Mouse (Mus musculus): ENCODE data around the gene Slc29a2. TPM values are rescaled to one million over a fixed set of nuclear protein-coding genes. Genes with fewer than 3 reads are reported as not detected.

The Slc29a2 gene
- polyA plus RNA-seq, 1 experiment = not detected

DNA sequence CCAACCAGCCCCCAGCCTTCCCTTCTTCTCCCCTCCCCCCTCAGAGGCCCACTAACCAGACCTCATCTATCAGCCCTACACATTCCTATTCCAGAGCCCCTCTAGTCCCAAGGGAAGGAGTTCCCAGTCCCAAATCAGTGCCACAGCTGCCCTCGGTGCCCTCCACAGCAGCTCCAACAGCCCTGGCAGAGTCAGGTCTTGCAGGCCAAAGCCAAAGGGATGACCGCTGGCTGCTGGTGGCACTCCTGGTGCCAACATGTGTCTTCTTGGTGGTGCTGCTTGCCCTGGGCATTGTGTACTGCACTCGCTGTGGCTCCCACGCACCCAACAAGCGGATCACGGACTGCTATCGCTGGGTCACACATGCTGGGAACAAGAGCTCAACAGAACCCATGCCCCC is 46.3 kb downstream of the Slc29a2 start:
- WGBS = 88% methylated on average over 7 of the region's 7 CpGs
- TF ChIP-seq CTCF (IDR thresholded peaks at IDR 0.05; ENCODE audit: insufficient read depth, low read depth, low read length) (no peak), POLR2A (IDR thresholded peaks at IDR 0.05; ENCODE audit: insufficient read depth, low read depth, low read length) (no peak)
- peaks cover 39% of the 10 kb centered on the region for H3K4me1 ChIP-seq (ENCODE audit: control insufficient read depth, insufficient read depth, low read length)
- H3K4me3 ChIP-seq (ENCODE audit: insufficient read depth, low read depth, low read length) = no peak overlapping the region
- no peak overlapping the region for H3K27ac ChIP-seq (ENCODE audit: insufficient read depth, low read depth, low read length)

DNA sequence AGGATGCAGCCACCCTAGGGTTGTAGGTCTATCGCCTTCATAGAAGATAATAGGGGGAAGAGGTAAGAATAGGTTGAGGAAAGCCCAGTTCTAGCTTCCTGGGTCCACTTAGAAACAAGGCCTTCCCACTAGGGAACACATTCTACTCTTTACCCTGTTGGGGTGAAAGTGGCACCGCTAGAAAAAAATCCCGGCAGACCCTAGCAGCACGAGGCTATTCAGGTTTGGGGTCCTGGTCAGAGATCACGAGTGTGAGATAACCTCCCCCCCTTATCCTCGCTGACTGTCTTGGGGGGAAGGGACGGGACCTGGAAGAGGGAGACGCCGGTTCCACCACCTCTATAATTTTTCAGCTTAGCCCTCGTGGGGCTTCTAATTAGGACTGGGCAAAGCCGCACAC is 47.4 kb downstream of the Slc29a2 start:
- H3K27ac ChIP-seq (ENCODE audit: insufficient read depth, low read depth, low read length) = no peak overlapping the region
- WGBS = 30% methylated on average over 11 of the region's 11 CpGs
- H3K4me3 ChIP-seq (ENCODE audit: insufficient read depth, low read depth, low read length) = peak overlapping the region; percentile 49
- H3K4me1 ChIP-seq (ENCODE audit: control insufficient read depth, insufficient read depth, low read length) = peaks cover 39% of the 10 kb centered on the region
- TF ChIP-seq POLR2A (IDR thresholded peaks at IDR 0.05; ENCODE audit: insufficient read depth, low read depth, low read length) = no peak
- TF ChIP-seq CTCF (IDR thresholded peaks at IDR 0.05; ENCODE audit: insufficient read depth, low read depth, low read length) = no peak

GRCm38 (mm10) chr19:5071545-5072369 is 48.1 kb downstream of the Slc29a2 start:
- H3K27ac ChIP-seq (ENCODE audit: insufficient read depth, low read depth, low read length) = peak overlapping the region; percentile 16; the same call in 1 of the 2 replicates
- TF ChIP-seq POLR2A (IDR thresholded peaks at IDR 0.05; ENCODE audit: insufficient read depth, low read depth, low read length) (peak; percentile 38; the same call in 1 of the 2 replicates), CTCF (IDR thresholded peaks at IDR 0.05; ENCODE audit: insufficient read depth, low read depth, low read length) (no peak)
- peaks cover 39% of the 10 kb centered on the region for H3K4me1 ChIP-seq (ENCODE audit: control insufficient read depth, insufficient read depth, low read length)
- WGBS = 2% methylated on average over 40 of the region's 40 CpGs
- H3K4me3 ChIP-seq (ENCODE audit: insufficient read depth, low read depth, low read length) = peak overlapping the region; percentile 49

DNA sequence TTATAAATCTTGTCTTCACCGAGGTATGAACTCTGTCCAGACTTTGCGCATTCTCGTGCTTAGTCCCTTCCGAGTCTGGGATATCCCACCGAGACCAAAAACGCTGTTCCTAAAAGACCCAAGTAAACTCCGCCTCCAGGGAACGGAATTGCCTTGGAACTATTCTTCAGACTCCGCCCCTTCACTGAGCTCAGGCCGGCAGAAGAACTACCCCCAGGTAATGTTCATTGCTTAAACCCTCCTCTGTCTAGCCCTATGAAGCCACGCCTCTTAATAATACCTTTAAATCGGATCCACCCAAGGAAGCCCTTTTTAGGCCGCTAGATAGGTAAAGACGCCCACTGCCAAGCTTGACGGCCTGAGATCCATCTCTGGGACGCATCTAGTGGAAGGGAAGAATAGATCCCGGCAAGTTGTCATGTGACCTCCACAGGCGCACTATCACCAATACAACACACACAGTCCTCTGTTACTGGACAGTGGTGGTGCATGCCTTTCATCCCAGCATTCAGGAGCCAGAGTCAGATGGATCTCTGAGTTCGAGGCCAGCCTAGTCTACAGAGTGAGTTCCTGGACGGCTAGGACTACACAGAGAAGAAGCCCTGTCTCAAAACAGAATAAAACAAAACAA is 48.8 kb downstream of the Slc29a2 start:
- Histone ChIP-seq H3K4me1 (ENCODE audit: control insufficient read depth, insufficient read depth, low read length) (peaks cover 32% of the 10 kb centered on the region), H3K4me3 (ENCODE audit: insufficient read depth, low read depth, low read length) (peak overlapping the region; percentile 49), H3K27ac (ENCODE audit: insufficient read depth, low read depth, low read length) (no peak overlapping the region)
- TF ChIP-seq CTCF (IDR thresholded peaks at IDR 0.05; ENCODE audit: insufficient read depth, low read depth, low read length) (no peak), POLR2A (IDR thresholded peaks at IDR 0.05; ENCODE audit: insufficient read depth, low read depth, low read length) (no peak)
- 4% methylated on average over 20 of the region's 20 CpGs for WGBS

GRCm38 (mm10) chr19:5073028-5073427 is 49.4 kb downstream of the Slc29a2 start:
- Histone ChIP-seq H3K4me1 (ENCODE audit: control insufficient read depth, insufficient read depth, low read length) (peaks cover 28% of the 10 kb centered on the region), H3K27ac (ENCODE audit: insufficient read depth, low read depth, low read length) (no peak overlapping the region), H3K4me3 (ENCODE audit: insufficient read depth, low read depth, low read length) (peak overlapping the region; percentile 28; the same call in 1 of the 2 replicates)
- TF ChIP-seq CTCF (IDR thresholded peaks at IDR 0.05; ENCODE audit: insufficient read depth, low read depth, low read length) = 0 out of 2 replicates have a peak, but pooled peaks have one; percentile 19
- TF ChIP-seq POLR2A (IDR thresholded peaks at IDR 0.05; ENCODE audit: insufficient read depth, low read depth, low read length) = no peak
- WGBS = under 1% methylated on average over 15 of the region's 15 CpGs

DNA sequence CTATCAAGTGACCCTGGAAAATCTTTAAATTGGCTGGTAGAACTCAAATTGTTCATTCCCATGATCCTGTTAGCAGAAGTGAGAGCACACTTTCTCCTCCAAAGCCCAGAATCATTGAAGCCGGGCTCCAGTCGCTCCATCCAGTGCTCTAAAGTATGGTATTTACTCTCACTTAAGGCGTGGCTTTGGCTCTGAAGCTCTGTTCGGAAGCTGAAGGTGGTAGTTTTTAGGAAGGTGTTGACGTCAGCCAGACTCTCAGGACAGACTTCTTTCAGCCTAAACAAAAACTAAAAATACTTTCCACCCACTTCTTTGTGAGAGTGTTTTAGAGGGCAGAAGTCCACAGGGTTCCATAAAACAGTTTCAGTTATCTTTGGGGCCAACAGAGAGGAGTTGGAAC is 49.9 kb downstream of the Slc29a2 start:
- Histone ChIP-seq H3K4me1 (ENCODE audit: control insufficient read depth, insufficient read depth, low read length) (peaks cover 23% of the 10 kb centered on the region), H3K4me3 (ENCODE audit: insufficient read depth, low read depth, low read length) (no peak overlapping the region), H3K27ac (ENCODE audit: insufficient read depth, low read depth, low read length) (no peak overlapping the region)
- TF ChIP-seq POLR2A (IDR thresholded peaks at IDR 0.05; ENCODE audit: insufficient read depth, low read depth, low read length) = no peak
- 25% methylated on average over 5 of the region's 5 CpGs for WGBS

DNA sequence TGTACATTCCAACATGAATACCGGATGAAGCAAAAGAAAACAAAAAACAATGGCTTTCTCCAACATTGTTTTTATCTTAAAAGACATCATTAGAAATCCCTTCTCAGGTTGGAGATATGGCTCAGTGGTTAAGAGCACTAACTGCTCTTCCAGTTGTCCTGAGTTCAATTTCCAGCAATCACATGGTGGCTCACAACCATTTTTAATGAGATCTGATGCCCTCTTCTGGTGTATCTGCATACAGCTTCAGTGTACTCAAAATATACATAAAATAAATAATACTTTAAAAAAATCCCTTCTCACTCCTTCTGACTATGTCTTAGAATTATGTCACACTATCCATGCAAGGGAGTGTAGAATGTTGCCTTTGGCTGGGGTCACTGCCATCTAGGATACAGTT is 55.6 kb downstream of the Slc29a2 start:
- Histone ChIP-seq H3K4me1 (ENCODE audit: control insufficient read depth, insufficient read depth, low read length) (peaks cover 16% of the 10 kb centered on the region), H3K27ac (ENCODE audit: insufficient read depth, low read depth, low read length) (no peak overlapping the region), H3K4me3 (ENCODE audit: insufficient read depth, low read depth, low read length) (no peak overlapping the region)
- TF ChIP-seq POLR2A (IDR thresholded peaks at IDR 0.05; ENCODE audit: insufficient read depth, low read depth, low read length) = no peak
- no peak for TF ChIP-seq CTCF (IDR thresholded peaks at IDR 0.05; ENCODE audit: insufficient read depth, low read depth, low read length)
- 88% methylated on average over 1 of the region's 1 CpGs for WGBS

Other genes starting within 250 kb of the Slc29a2 start
- gene Rbm4, start 230.0 kb upstream of the Slc29a2 start, polyA plus RNA-seq (2012; ENCODE audit: insufficient read depth, insufficient read length, low replicate concordance, missing spikeins) = 103 TPM in 1 of 2 replicates, not detected in the other
- gene Gm21992, start 212.2 kb upstream of the Slc29a2 start, polyA plus RNA-seq (2012; ENCODE audit: insufficient read depth, insufficient read length, low replicate concordance, missing spikeins) = not detected in 2 replicates
- gene Rbm14, start 212.2 kb upstream of the Slc29a2 start, polyA plus RNA-seq (2012; ENCODE audit: insufficient read depth, insufficient read length, low replicate concordance, missing spikeins) = not detected in 2 replicates
- not detected in 2 replicates for gene Ccs, start 184.5 kb upstream of the Slc29a2 start, polyA plus RNA-seq (2012; ENCODE audit: insufficient read depth, insufficient read length, low replicate concordance, missing spikeins)
- not detected in 2 replicates for gene Ccdc87, start 184.5 kb upstream of the Slc29a2 start, polyA plus RNA-seq (2012; ENCODE audit: insufficient read depth, insufficient read length, low replicate concordance, missing spikeins)
- not detected in 2 replicates for gene Ctsf, start 168.7 kb upstream of the Slc29a2 start, polyA plus RNA-seq (2012; ENCODE audit: insufficient read depth, insufficient read length, low replicate concordance, missing spikeins)
- not detected in 2 replicates for gene Actn3, start 146.0 kb upstream of the Slc29a2 start, polyA plus RNA-seq (2012; ENCODE audit: insufficient read depth, insufficient read length, low replicate concordance, missing spikeins)
- not detected in 2 replicates for gene Zdhhc24, start 145.2 kb upstream of the Slc29a2 start, polyA plus RNA-seq (2012; ENCODE audit: insufficient read depth, insufficient read length, low replicate concordance, missing spikeins)
- gene Bbs1, start 117.2 kb upstream of the Slc29a2 start, polyA plus RNA-seq (2012; ENCODE audit: insufficient read depth, insufficient read length, low replicate concordance, missing spikeins) = not detected in 2 replicates
- not detected in 2 replicates for gene Dpp3, start 95.6 kb upstream of the Slc29a2 start, polyA plus RNA-seq (2012; ENCODE audit: insufficient read depth, insufficient read length, low replicate concordance, missing spikeins)
- gene Peli3, start 80.7 kb upstream of the Slc29a2 start, polyA plus RNA-seq (2012; ENCODE audit: insufficient read depth, insufficient read length, low replicate concordance, missing spikeins) = not detected in 2 replicates
- gene Mrpl11, start 61.7 kb upstream of the Slc29a2 start, polyA plus RNA-seq (2012; ENCODE audit: insufficient read depth, insufficient read length, low replicate concordance, missing spikeins) = not detected in 2 replicates
- gene Npas4, start 33.5 kb upstream of the Slc29a2 start, polyA plus RNA-seq (2012; ENCODE audit: insufficient read depth, insufficient read length, low replicate concordance, missing spikeins) = not detected in 2 replicates
- gene B4gat1, start 15.0 kb downstream of the Slc29a2 start, polyA plus RNA-seq (2012; ENCODE audit: insufficient read depth, insufficient read length, low replicate concordance, missing spikeins) = not detected in 2 replicates
- gene AC124502.3, start 15.0 kb downstream of the Slc29a2 start, polyA plus RNA-seq (2012; ENCODE audit: insufficient read depth, insufficient read length, low replicate concordance, missing spikeins) = not detected in 2 replicates
- not detected in 2 replicates for gene Brms1, start 17.5 kb downstream of the Slc29a2 start, polyA plus RNA-seq (2012; ENCODE audit: insufficient read depth, insufficient read length, low replicate concordance, missing spikeins)
- not detected in 2 replicates for gene Rin1, start 26.6 kb downstream of the Slc29a2 start, polyA plus RNA-seq (2012; ENCODE audit: insufficient read depth, insufficient read length, low replicate concordance, missing spikeins)
- not detected in 2 replicates for gene Cd248, start 44.2 kb downstream of the Slc29a2 start, polyA plus RNA-seq (2012; ENCODE audit: insufficient read depth, insufficient read length, low replicate concordance, missing spikeins)
- gene Tmem151a, start 61.7 kb downstream of the Slc29a2 start, polyA plus RNA-seq (2012; ENCODE audit: insufficient read depth, insufficient read length, low replicate concordance, missing spikeins) = not detected in 2 replicates
- gene Yif1a, start 64.7 kb downstream of the Slc29a2 start, polyA plus RNA-seq (2012; ENCODE audit: insufficient read depth, insufficient read length, low replicate concordance, missing spikeins) = not detected in 2 replicates
- not detected in 2 replicates for gene Cnih2, start 74.7 kb downstream of the Slc29a2 start, polyA plus RNA-seq (2012; ENCODE audit: insufficient read depth, insufficient read length, low replicate concordance, missing spikeins)
- not detected in 2 replicates for gene Rab1b, start 83.2 kb downstream of the Slc29a2 start, polyA plus RNA-seq (2012; ENCODE audit: insufficient read depth, insufficient read length, low replicate concordance, missing spikeins)
- not detected in 2 replicates for gene Klc2, start 94.7 kb downstream of the Slc29a2 start, polyA plus RNA-seq (2012; ENCODE audit: insufficient read depth, insufficient read length, low replicate concordance, missing spikeins)
- not detected in 2 replicates for gene Pacs1, start 249.3 kb downstream of the Slc29a2 start, polyA plus RNA-seq (2012; ENCODE audit: insufficient read depth, insufficient read length, low replicate concordance, missing spikeins)